Mouse (Mus musculus) G1E (cell line): Measurements from ENCODE around the gene Ago4. TPM values are rescaled to one million over a fixed set of nuclear protein-coding genes. Genes with fewer than 3 reads are reported as not detected.
"Not testable (repeated sequence)": the region's sequence is repeated elsewhere in the genome, so short reads cannot be mapped to it uniquely, and the experiment has no call there.

ENCODE experiments used
- ATAC-seq: 2 replicates; pipeline ENCODE4 v1.8.0; 2016; ENCODE audit warnings: mild to moderate bottlenecking; ENCODE audit not compliant: insufficient number of reproducible peaks, poor library complexity, low FRiP score, severe bottlenecking; ENCODE audit errors: extremely low read depth
- DNase-seq: peaks from one replicate; pipeline ENCODE4 v3.0.0; 2012; ENCODE audit warnings: low spot score
- H3K27me3 ChIP-seq: 2 replicates; pipeline ENCODE4 v1.6.1; 2012; ENCODE audit warnings: mild to moderate bottlenecking, low read length, inconsistent platforms; ENCODE audit not compliant: insufficient read depth
- H3K36me3 ChIP-seq: replicated peaks from 2 replicates; pipeline ENCODE3; 2012; ENCODE audit warnings: mild to moderate bottlenecking, inconsistent platforms
- H3K4me1 ChIP-seq: 2 replicates; pipeline ENCODE4 v1.6.1; 2012; ENCODE audit warnings: low read depth, low read length, inconsistent platforms, mixed read lengths; ENCODE audit not compliant: insufficient read depth
- H3K4me3 ChIP-seq: 2 replicates; pipeline ENCODE4 v1.5.1; 2012; ENCODE audit warnings: low read depth, mild to moderate bottlenecking, inconsistent platforms, low read length, moderate library complexity, mixed read lengths
- H3K9me3 ChIP-seq: replicated peaks from 2 replicates; pipeline ENCODE4 v1.6.1; 2012; ENCODE audit warnings: inconsistent platforms
- CTCF ChIP-seq: IDR thresholded peaks from 2 replicates; pipeline ENCODE4 v1.5.1; 2012; ENCODE audit warnings: low read depth, low read length, inconsistent platforms, mixed read lengths
- GATA1 ChIP-seq: IDR thresholded peaks from 2 replicates; pipeline ENCODE4 v1.6.1; 2012; ENCODE audit warnings: borderline replicate concordance, low read length, inconsistent platforms, mixed read lengths
- GATA2 ChIP-seq: IDR thresholded peaks from 2 replicates; pipeline ENCODE4 v1.6.1; 2012; ENCODE audit warnings: low read depth, low read length, inconsistent platforms, borderline replicate concordance
- POLR2AphosphoS5 ChIP-seq: IDR thresholded peaks from 2 replicates; pipeline ENCODE4 v1.6.1; 2012; ENCODE audit warnings: low read depth, low read length, inconsistent platforms; ENCODE audit not compliant: insufficient replicate concordance
- TAL1 ChIP-seq: conservative IDR thresholded peaks from 2 replicates; pipeline ENCODE4 v1.6.1; 2012; ENCODE audit warnings: low read depth, low read length, inconsistent platforms, mixed read lengths
- polyA plus RNA-seq: library from polyadenylated mRNA; stranded (reverse); fragments of >175 nt; gene quantifications from 2 replicates; pipeline ENCODE4 v1.2.3, GENCODE M21; 2012
- total RNA-seq, 2 experiments: library from RNA; stranded (forward) in 1 of 2; stranded (reverse) in 1 of 2; fragments of 200-1000 nt in 1 of 2; fragments of >200 nt in 1 of 2; fragmentation: Nextera tagmentation in 1 of 2; gene quantifications; 2 replicates each; pipeline ENCODE4 v1.2.3; 2014 to 2017

The Ago4 gene
- total and polyA plus RNA-seq, 3 experiments: 0.22 TPM; not detected in 2

DNA sequence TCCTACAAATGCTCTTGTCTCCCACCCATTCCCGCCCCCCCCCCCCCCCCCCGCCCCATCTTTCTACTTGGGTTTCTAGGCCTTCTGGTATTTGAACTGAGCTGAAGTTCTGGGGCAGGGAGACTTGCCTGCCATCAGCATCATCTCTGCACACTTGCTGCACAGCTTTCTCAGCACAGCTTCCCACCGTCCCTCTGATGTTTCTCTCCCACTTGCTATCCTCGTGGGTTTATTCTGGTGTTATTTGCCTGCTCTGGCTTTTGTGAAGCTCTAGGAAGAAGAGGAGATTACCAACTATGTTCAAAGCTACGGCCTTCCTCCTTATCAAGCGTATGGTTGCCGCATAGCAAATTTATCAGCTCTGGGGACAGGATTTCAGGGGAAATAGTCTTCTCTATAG is 12.4 kb upstream of the Ago4 start:
- Histone ChIP-seq H3K4me1 (0 out of 2 replicates have a peak, but pooled peaks cover 4% of the 10 kb centered on the region), H3K9me3 (no peaks in the 10 kb centered on the region), H3K4me3 (no peak overlapping the region), H3K36me3 (no peaks in the 10 kb centered on the region), H3K27me3 (peaks cover 7% of the 10 kb centered on the region; the same call in 1 of the 2 replicates)
- ATAC-seq: no peak
- TF ChIP-seq CTCF: no peak
- no peak for TF ChIP-seq POLR2AphosphoS5
- no peak for TF ChIP-seq GATA2
- no peak for TF ChIP-seq TAL1
- no peak for TF ChIP-seq GATA1
- DNase-seq: no peak

DNA sequence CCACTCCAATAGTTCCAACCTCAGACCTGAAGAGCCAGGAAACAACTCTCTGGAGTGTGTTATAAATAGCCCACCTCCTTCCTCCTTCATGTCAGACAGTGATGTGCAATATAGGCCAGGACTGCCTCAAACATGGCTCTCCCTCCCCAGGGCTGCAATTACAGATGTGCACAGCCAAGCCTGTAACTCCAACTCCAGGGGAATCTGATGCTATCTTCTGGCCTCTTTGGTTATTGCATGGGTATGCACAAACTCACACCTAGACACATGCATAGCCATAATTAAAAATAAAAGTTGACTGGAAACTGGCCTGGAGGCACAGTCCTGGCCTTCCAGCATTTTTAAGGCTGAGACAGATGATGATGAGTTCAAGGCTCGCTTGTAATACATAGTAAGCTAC is 11.7 kb upstream of the Ago4 start:
- DNase-seq (no peak), ATAC-seq (no peak)
- peaks cover 7% of the 10 kb centered on the region; the same call in 1 of the 2 replicates for H3K27me3 ChIP-seq
- no peaks in the 10 kb centered on the region for H3K36me3 ChIP-seq
- TF ChIP-seq CTCF (no peak), TAL1 (no peak), GATA2 (no peak), GATA1 (no peak), POLR2AphosphoS5 (no peak)
- H3K9me3 ChIP-seq: no peaks in the 10 kb centered on the region
- H3K4me3 ChIP-seq: no peak overlapping the region
- 0 out of 2 replicates have a peak, but pooled peaks cover 4% of the 10 kb centered on the region for H3K4me1 ChIP-seq

DNA sequence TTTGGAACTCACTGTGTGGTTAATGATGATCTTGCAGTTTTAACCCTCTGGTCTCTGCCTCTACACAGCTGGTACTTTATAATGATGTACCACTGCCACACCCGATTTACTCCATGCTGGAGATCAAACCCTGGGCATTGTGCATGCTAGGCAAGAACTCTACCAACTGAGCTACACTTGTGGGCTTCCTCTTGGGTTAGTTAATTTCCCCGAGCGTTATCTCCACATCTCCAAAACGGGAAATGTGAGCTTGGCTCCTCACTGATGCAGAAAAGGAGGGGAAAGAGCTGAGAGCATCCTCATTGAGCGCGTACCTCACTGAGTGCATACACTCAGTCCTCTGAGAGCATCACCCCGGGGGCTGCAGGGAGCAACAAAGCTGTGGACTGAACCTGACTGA is 9.6 kb upstream of the Ago4 start:
- DNase-seq (no peak), ATAC-seq (no peak)
- H3K36me3 ChIP-seq: no peaks in the 10 kb centered on the region
- H3K27me3 ChIP-seq: peaks cover 7% of the 10 kb centered on the region; the same call in 1 of the 2 replicates
- no peaks in the 10 kb centered on the region for H3K9me3 ChIP-seq
- H3K4me3 ChIP-seq: no peak overlapping the region
- H3K4me1 ChIP-seq: 0 out of 2 replicates have a peak, but pooled peaks cover 4% of the 10 kb centered on the region
- TF ChIP-seq TAL1: no peak
- TF ChIP-seq GATA1: no peak
- no peak for TF ChIP-seq POLR2AphosphoS5
- TF ChIP-seq GATA2: no peak
- no peak for TF ChIP-seq CTCF

DNA sequence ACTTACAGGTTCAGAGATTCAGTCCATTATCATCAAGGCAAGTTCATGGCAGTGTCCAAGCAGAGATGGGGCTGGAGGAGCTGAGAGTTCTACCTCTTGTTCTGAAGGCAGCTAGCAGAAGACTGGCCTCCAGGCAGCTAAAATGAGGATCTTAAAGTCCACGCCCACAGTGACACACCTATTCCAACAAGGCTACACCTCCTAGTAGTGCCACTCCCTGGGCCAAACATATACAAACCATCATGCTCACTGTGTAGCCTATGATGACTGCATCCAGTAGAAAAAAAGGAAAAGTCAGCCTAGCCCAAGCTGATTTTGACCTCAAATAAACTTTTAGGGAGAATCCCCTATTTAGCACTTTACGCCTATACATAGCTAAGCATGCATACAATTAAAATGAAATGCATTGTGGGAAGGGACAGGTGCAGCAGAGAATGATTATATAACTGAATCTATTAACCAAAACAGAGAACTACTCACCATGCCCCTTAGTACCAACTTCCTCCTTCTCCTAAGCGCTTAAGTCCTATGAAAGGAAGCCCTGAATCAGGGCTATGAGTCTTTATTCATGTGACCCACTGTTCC is 7.3 kb upstream of the Ago4 start:
- H3K9me3 ChIP-seq: no peaks in the 10 kb centered on the region
- H3K4me1 ChIP-seq: peaks cover 9% of the 10 kb centered on the region; the same call in 1 of the 2 replicates
- ATAC-seq (no peak), DNase-seq (no peak)
- no peak overlapping the region for H3K4me3 ChIP-seq
- peaks cover 11% of the 10 kb centered on the region for H3K27me3 ChIP-seq
- no peaks in the 10 kb centered on the region for H3K36me3 ChIP-seq
- TF ChIP-seq CTCF (no peak), GATA1 (no peak), TAL1 (no peak), POLR2AphosphoS5 (no peak), GATA2 (no peak)

DNA sequence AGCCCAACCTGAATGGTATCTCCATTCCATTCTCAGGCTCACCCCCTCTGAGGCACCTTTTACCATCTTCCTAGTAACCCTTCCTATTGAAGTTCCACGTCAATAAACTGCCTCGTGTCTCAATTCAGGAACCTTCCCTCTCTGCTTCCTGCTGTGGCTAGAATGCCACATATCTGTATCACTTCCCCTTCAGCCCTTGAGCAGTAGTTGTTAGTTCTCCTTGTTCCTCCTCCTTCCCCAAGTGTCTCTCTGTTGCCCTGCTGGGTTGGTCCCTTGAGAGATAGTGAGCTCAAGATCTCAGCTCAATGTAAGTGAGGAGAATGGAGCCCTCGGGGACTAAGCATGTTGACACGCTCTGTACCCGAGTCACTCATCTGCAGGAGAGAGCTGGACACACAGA is 3.6 kb upstream of the Ago4 start:
- Histone ChIP-seq H3K9me3 (peaks cover 10% of the 10 kb centered on the region), H3K4me3 (no peak overlapping the region), H3K27me3 (peaks cover 7% of the 10 kb centered on the region), H3K4me1 (peaks cover 5% of the 10 kb centered on the region; the same call in 1 of the 2 replicates), H3K36me3 (no peaks in the 10 kb centered on the region)
- TF ChIP-seq TAL1: no peak
- DNase-seq (no peak), ATAC-seq (no peak)

DNA sequence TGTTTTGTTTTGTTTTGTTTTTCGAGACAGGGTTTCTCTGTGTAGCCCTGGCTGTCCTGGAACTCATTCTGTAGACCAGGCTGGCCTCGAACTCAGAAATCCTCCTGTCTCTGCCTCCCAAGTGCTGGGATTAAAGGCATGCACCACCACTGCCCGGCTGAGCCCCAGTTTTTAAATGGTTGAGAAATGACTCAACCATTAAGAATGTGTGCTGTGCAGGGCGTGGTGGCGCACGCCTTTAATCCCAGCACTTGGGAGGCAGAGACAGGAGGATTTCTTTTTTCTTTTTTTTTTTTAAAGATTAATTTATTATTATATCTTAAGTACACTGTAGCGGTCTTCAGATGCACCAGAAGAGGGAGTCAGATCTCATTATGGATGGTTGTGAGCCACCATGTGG is 2.4 kb upstream of the Ago4 start:
- H3K4me1 ChIP-seq, H3K27me3 ChIP-seq, ATAC-seq, H3K9me3 ChIP-seq, H3K4me3 ChIP-seq, DNase-seq, H3K36me3 ChIP-seq: not testable (repeated sequence)

DNA sequence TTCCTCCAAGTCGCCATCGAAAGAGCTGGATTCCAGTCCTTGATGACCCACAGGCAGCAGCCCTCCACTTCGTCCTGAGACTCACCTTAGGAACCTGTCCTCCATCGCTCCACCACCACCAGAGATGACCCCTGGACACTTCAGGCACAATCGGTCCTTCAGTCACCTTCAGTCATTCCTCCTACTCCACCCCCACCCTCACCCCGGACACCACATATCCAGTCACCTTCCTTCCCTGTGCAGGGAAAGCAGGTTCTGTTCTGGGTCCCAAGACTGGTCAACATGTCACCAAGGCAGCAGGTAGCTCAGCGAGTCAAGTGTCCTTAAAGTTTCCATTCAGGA is 428 bp upstream of the Ago4 start:
- H3K36me3 ChIP-seq: no peaks in the 10 kb centered on the region
- no peak for ATAC-seq
- DNase-seq: no peak
- TF ChIP-seq GATA1 (no peak), POLR2AphosphoS5 (no peak), TAL1 (no peak), CTCF (no peak), GATA2 (no peak)
- H3K4me3 ChIP-seq: no peak overlapping the region
- peaks cover 5% of the 10 kb centered on the region; the same call in 1 of the 2 replicates for H3K4me1 ChIP-seq
- H3K27me3 ChIP-seq: peaks cover 7% of the 10 kb centered on the region
- H3K9me3 ChIP-seq: peaks cover 10% of the 10 kb centered on the region
